Mouse (Mus musculus): ENCODE measurements around the gene Dnal1. TPM values are rescaled to one million over a fixed set of nuclear protein-coding genes. Genes with fewer than 3 reads are reported as not detected.
A peak's percentile ranks its signal among the peaks of the same experiment; 100 is the strongest.

Gene Dnal1
- total RNA-seq, 2 experiments from 2014 or later: 8.5 to 8.8 TPM

- DNase-seq: peak; percentile 74 to 78
- intact Hi-C loops (cut with DNase I): no loop called here
Measured at GRCm38 (mm10) chr12:84180701-84181435, 66.7 kb downstream of the Dnal1 start.

- no peak for DNase-seq
- intact Hi-C loops (cut with DNase I): no loop called here
Measured at GRCm38 (mm10) chr12:84181999-84182398, 67.8 kb downstream of the Dnal1 start.

GRCm38 (mm10) chr12:84184979-84185378 lies 70.8 kb downstream of the Dnal1 start:
- DNase-seq: no peak
- intact Hi-C loops (cut with DNase I): no loop called here

GRCm38 (mm10) chr12:84185547-84185946 lies 71.4 kb downstream of the Dnal1 start:
- intact Hi-C loops (cut with DNase I): no loop called here
- DNase-seq: no peak

GRCm38 (mm10) chr12:84186536-84186935 lies 72.4 kb downstream of the Dnal1 start:
- intact Hi-C loops (cut with DNase I): no loop called here
- DNase-seq: no peak

- intact Hi-C loops (cut with DNase I): no loop called here
- DNase-seq: no peak
Measured at GRCm38 (mm10) chr12:84186950-84187349, 72.8 kb downstream of the Dnal1 start.

- intact Hi-C loops (cut with DNase I): no loop called here
- peak in 1 of 2 experiments; percentile 62 for DNase-seq
Measured at GRCm38 (mm10) chr12:84187752-84188601, 73.8 kb downstream of the Dnal1 start.

- intact Hi-C loops (cut with DNase I): no loop called here
- no peak for DNase-seq
Measured at GRCm38 (mm10) chr12:84188881-84189444, 74.8 kb downstream of the Dnal1 start.

GRCm38 (mm10) chr12:84190151-84190820 lies 76.1 kb downstream of the Dnal1 start:
- no peak for DNase-seq
- intact Hi-C loops (cut with DNase I): no loop called here

GRCm38 (mm10) chr12:84191190-84191589 lies 77.0 kb downstream of the Dnal1 start:
- DNase-seq: no peak
- intact Hi-C loops (cut with DNase I): no loop called here

GRCm38 (mm10) chr12:84191770-84192169 lies 77.6 kb downstream of the Dnal1 start:
- no peak for DNase-seq

GRCm38 (mm10) chr12:84192280-84192679 lies 78.1 kb downstream of the Dnal1 start:
- intact Hi-C loops (cut with DNase I): loop anchor here (1.0 kb wide), 2 partner anchors 16 to 26 kb away; partner anchors contain the start of gene Elmsan1
- DNase-seq: no peak

More at GRCm38 (mm10) chr12:84191770-84192169, 77.6 kb downstream of the Dnal1 start:
- intact Hi-C loops (cut with DNase I): loop anchor here (1.0 kb wide), 2 partner anchors 15 to 27 kb away; partner anchors contain the start of gene Elmsan1

GRCm38 (mm10) chr12:84192741-84193641 lies 78.8 kb downstream of the Dnal1 start:
- intact Hi-C loops (cut with DNase I): loop anchor here (1.0 kb wide), 2 partner anchors 17 to 25 kb away; partner anchors contain the start of gene Elmsan1
- DNase-seq: peak; percentile 62 to 77

GRCm38 (mm10) chr12:84193642-84194399 lies 79.7 kb downstream of the Dnal1 start:
- peak; percentile 91 for DNase-seq
- intact Hi-C loops (cut with DNase I): no loop called here

- DNase-seq: no peak
- intact Hi-C loops (cut with DNase I): no loop called here
Measured at GRCm38 (mm10) chr12:84194400-84195109, 80.4 kb downstream of the Dnal1 start.

GRCm38 (mm10) chr12:84195195-84195594 lies 81.0 kb downstream of the Dnal1 start:
- intact Hi-C loops (cut with DNase I): no loop called here
- DNase-seq: no peak

Data from heart, postnatal 36 days (tissue).